Mouse (Mus musculus): ENCODE measurements at regions not wholly inside any gene's neighbourhood (a gene's known extent, or its start where the extent isn't known, plus 50 kb on each side); places are given as distances from the start of the nearest gene placed in this dataset.
"Not testable (repeated sequence)": the region's sequence is repeated elsewhere in the genome, so short reads cannot be mapped to it uniquely, and the experiment has no call there.

DNA sequence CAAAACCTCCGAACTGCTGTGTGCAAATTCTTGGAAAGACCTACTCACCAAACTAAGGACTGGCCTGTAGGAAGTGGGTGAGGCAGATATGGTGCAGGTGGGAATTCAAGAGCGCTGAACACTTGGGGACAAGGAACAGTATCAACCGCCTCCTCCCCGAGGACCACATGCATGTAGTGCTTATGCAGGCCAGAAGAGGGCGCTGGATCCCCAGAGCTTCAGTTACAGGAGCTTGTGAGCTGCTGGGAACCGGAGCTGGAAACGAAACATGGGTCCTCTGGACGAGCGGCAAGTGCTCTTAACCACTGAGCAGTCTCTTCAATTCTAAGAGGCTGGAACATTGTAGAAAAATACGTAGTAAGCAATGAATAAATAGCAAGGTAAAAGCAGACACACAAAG lies 317.8 kb downstream of the Ajap1 start:
- intact Hi-C loops (cut with DNase I), result no loop called here

DNA sequence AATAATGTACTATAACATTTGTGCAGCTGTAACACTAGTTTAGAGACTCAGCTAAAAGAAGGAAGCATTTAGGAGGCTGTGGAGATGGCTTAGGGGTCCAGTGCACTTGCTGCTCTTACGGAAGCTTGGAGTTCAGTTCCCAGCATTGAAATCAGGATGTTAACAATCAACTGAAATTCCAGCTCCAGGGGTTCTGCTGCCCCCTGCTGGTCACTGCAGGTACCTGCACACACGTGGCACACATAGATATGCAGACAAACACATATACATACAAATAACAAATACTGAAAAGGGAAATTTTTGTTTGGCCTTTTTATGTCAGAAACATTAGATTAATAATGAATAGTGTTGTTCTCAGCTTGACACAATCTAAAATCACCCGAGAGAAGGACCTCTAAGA lies 322.5 kb downstream of the Ajap1 start:
- intact Hi-C loops (cut with DNase I), result no loop called here

GRCm38 (mm10) chr4:153157572-153157971 lies 325.0 kb downstream of the Ajap1 start:
- intact Hi-C loops (cut with DNase I), result no loop called here

- intact Hi-C loops (cut with DNase I), result not testable (repeated sequence)
Observed at GRCm38 (mm10) chr4:153152923-153153322, 329.7 kb downstream of the Ajap1 start.

GRCm38 (mm10) chr4:153133147-153133546 lies 349.5 kb downstream of the Ajap1 start:
- intact Hi-C loops (cut with DNase I), result no loop called here

GRCm38 (mm10) chr4:153129345-153129744 lies 353.3 kb downstream of the Ajap1 start:
- intact Hi-C loops (cut with DNase I), result no loop called here

DNA sequence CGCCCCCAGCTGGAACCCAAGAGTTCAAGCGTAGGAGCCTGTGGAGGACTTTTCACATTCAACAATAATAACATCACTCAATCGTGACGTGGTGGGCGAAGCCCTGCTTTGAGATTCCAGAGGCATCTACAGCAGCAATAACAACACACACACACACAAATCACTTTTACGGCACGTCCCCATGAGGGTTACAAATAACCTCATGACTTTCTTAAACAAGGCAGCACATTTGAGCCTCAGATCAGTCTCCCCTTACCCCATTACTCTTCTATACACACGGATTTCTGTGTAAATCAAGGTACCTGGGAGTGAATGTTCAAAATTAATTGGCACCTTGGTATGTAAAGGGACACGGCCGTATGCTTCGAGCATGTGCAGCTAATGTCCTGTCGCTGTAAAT lies 354.4 kb downstream of the Ajap1 start:
- intact Hi-C loops (cut with DNase I), result no loop called here

GRCm38 (mm10) chr4:153120480-153120879 lies 362.1 kb downstream of the Ajap1 start:
- intact Hi-C loops (cut with DNase I), result no loop called here

GRCm38 (mm10) chr4:153119647-153120102 lies 362.9 kb downstream of the Ajap1 start:
- intact Hi-C loops (cut with DNase I), result no loop called here

GRCm38 (mm10) chr4:153118824-153119646 lies 363.6 kb downstream of the Ajap1 start:
- intact Hi-C loops (cut with DNase I), result no loop called here

DNA sequence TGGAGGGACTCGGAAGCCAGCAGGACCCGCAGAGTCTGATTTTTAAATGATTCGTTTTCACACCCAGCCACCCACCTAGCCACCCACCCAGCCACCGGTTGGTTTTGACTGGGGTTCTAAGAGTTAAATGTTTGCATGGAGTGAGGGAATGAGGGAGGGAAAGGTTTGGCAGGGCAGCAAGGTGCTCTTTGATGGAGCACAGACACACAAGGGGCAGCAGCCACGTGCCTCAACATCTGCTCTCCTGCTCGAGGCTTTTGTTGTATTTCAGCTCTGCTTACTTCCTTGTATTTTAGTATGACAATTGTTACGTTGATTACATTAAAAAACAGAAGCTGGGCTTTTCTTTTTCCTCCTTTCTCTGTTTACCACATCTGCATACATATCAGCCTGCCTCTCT lies 367.6 kb downstream of the Ajap1 start:
- intact Hi-C loops (cut with DNase I), result no loop called here

DNA sequence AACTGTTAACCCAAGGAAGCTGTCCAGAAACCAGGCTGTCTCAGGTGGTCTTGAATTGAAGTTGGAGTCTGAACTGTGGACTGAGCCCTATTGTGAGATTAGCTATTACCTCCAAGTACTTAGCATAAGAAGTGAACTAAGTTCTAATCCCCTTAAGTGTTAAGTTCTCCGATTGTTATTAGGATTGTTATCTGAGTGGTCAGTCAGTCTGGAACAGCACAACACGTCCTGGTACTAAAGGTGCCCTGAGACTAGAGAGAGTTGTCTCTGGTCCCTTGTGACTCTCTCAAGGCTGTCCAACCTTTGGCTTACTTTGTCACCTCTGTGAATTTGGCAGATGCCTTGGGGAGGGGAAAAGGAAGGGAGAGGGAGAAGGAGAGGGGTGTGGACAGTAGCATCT lies 369.0 kb downstream of the Ajap1 start:
- intact Hi-C loops (cut with DNase I), result no loop called here

DNA sequence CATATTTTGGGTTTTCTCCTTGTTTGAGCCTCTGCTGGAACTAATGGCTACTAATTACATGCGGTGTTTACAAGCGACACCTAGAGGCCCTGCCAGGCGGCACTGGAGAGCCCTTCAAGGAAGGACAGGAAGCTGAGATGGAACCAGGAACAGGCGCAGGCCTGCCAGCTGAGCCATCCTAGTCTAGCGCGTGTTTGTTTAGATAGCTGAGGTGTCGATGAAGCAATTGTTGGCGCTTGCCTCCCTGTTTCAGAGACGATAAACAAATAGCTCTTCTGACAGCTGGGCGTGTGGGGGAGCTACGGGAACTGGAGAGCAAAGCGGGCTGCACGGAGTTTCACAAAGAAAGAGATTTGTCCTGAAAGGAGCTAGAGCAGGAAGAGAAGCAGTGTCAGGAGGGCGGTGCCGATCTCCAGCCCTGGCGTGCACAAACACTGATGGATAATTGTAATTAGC lies 372.3 kb downstream of the Ajap1 start:
- intact Hi-C loops (cut with DNase I), result no loop called here

DNA sequence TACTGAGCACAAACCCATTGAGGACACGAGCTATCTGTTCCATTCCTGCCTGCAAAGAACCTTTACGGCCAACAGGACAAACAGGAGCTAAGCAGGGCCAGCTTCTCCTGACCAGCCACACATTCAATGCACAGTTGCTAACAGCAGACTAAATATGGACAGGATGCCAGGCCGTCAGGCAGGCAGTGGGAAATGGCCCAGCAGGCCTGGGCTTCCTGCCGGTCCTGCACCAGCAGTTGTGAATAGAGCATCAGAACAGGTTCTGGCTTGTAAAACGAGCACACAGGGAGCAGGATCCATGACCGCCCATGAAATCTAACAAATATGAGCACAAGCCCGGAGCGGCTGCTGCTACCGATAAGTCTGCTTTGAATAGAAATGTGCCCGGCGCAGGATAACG lies 384.0 kb downstream of the Ajap1 start:
- intact Hi-C loops (cut with DNase I), result no loop called here

- intact Hi-C loops (cut with DNase I), result no loop called here
Observed at GRCm38 (mm10) chr4:153097601-153098000, 385.0 kb downstream of the Ajap1 start.

GRCm38 (mm10) chr4:153093129-153093528 lies 389.5 kb downstream of the Ajap1 start:
- intact Hi-C loops (cut with DNase I), result no loop called here

- intact Hi-C loops (cut with DNase I), result no loop called here
Observed at GRCm38 (mm10) chr4:153082166-153082565, 400.4 kb downstream of the Ajap1 start.

GRCm38 (mm10) chr4:153074590-153074989 lies 408.0 kb downstream of the Ajap1 start:
- intact Hi-C loops (cut with DNase I), result no loop called here

DNA sequence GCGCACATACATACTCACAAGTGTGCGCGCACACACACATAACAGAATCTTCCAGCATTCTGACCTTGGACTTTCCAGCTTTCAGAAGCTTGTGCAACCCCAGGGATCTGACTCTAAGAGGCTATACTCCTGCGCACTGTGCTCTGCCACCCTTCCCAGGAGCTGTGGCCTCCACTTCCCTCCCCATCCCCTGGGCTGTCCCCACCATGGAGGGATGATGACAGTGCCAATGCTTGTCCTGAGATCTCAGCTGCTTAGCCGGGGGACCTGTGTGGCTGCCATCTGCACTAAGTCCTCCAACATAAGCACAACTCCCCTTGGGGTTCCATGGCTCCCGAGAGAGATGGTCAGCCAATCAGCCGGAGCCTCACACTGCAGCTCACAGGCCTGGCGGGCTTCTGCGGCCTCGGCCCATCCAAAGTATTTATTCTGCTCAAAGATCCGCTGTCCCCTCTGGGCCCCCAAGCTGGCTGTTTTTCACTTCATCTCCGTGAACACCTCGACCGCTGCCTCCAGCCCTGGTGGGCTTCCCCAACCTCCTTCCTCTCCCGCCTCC lies 412.3 kb downstream of the Ajap1 start:
- intact Hi-C loops (cut with DNase I), result no loop called here

DNA sequence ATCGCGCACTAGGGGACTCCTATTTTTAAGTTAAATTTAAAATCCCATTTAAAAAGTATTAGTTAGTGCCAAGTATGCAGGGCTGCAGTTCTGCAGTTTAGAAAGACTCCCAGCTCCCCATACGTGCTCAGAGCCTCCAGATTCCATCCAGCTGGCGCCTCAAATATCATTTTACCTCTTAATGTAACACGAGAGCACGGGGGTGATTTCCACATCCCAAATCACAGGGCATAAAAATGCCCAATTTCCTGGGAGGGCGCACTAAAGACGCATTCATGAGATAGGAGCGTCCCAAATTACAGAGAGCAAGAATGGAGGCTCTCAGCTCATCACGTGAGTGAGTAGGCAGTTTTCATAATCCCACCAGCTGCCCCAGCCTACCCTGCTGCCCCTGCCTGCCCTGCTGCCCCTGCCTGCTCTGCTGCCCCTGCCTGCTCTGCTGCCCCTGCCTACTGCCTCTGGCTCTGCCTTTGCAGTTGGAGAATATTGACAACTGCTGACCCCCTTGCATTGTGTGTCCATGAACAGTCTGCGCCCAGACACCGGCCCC lies 414.1 kb downstream of the Ajap1 start:
- intact Hi-C loops (cut with DNase I), result no loop called here

GRCm38 (mm10) chr4:153064021-153064605 lies 418.5 kb downstream of the Ajap1 start:
- intact Hi-C loops (cut with DNase I), result no loop called here

- intact Hi-C loops (cut with DNase I), result no loop called here
Observed at GRCm38 (mm10) chr4:153063402-153063801, 419.2 kb downstream of the Ajap1 start.

Data from adrenal gland (tissue).